Mouse (Mus musculus): ENCODE measurements at regions not wholly inside any gene's neighbourhood (a gene's known extent, or its start where the extent isn't known, plus 50 kb on each side); places are given as distances from the start of the nearest gene placed in this dataset.

GRCm38 (mm10) chr10:119076100-119076566 lies 163.7 kb downstream of the Cand1 start:
- TF ChIP-seq CTCF (IDR thresholded peaks at IDR 0.05; ENCODE audit: low read depth) (no peak), EP300 (optimal IDR thresholded peaks at IDR 0.05) (no peak)

Data from stomach, postnatal 0 days (tissue).